Mouse (Mus musculus): ENCODE results near the gene Ugt1a2.

Ugt1a2 gene

DNA sequence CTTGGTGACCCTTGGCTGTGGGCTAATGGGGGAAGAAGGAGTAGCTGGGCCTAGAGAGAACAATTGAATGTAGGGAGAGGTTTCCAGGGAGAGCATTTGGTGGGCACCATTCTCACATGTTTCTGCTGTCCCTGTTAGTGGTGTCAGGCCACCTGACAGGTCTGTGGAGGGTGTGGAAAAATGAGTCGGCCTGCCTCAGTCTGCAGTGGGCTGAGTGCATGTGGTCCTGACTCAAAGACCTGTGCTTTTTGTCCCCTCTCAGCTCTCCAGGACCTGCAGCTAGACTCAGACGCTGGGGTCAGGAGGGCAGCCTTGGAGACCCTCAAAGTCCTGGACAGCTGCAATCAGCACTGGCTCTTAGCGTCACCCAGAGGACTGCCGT is 59.2 kb downstream of the Ugt1a2 start:
- peak in 1 of 2 experiments; percentile 41 for DNase-seq

DNA sequence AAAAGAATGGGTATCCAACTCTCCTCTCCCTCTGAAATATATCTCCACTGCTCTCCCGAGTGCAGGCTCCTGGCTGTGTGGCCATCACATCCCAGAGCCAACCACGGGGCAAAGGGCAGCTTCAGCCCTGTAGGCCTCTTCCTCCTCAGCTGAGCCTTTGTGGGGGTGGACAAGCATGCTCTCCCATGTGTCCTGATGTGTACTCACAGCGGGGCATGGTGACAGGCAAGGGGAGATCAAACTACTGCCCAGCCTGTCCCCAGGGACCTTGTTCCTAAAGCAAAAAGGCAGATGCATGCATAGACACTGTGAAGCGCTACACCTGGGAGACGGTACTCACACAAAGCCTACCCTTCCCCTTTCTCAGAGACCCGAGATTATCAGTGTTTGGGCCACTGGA is 59.7 kb downstream of the Ugt1a2 start:
- DNase-seq = peak; percentile 73 to 78

DNA sequence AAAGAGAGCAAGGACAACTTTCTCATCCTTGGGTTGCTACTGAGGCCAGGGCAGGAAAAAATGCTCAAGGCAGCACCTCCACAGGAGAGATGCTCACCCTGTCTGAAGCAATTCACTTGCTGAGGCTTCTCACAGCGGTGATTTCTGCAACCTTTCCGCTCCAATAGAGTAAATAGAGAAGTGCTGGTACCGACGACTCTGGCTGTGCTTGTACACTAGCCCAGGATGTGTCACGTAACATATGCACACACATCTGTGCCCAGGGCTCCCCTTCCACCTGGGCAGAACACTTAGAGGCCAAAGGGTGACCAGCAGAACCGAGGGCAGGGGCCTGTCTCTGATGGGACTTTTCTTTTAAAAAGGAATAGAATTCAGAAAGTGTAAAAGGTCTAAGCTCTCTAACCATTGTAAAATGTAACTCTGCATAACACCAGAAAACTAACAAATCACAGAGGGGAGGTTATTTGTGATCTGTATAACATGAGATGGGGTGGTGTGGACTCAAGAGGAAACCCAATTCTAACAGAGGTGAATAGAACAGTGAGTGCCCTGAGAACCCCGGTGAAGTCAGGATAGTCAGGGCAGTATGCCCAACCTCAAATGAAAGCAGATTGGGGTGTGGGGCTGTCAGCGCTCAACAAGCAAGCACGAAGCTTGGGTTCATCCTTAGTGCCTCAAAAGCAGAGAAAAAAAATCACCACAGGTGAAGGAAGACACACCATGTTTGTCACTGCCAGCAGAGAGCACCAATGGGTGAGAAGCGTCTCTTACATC is 60.4 kb downstream of the Ugt1a2 start:
- DNase-seq = peak in 1 of 2 experiments; percentile 15

DNA sequence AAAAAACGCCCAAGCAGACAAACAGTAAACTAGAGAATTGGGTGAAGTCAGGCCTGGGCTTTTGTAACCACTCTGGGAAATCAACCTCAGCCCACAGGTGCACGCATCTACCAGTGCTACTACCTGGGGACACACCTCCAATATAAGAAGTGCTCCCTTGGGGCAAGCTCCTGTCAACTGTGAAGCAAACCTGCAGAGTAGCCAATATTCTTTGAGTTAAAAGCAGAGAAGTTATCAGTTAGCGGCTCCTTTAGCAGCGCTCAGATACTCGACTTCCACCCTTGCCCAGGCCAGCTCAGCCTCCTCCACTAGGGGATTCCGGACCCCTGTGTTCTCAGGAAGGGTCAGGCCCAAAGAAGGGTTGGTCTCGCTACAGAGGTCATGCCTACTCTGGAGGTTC is 61.3 kb downstream of the Ugt1a2 start:
- DNase-seq = no peak

DNA sequence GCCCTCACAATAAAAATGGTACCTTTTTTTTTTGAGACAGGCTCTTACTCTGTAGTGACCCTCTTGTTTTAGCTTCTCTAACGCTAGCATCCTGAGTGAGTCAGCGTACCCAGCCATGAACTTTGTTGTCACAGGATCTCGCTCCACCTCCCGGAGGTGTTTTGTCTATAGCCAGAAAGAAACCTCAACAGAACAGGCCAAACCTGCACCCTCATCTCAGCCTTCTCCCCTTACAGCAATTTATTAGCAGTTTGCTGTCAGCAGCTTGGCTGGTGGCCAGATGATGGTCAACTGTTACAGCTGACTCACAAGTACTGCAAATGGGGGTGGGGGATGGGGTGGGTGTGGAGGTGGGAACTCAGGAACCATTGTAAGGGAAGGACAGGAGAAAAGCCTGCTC is 61.9 kb downstream of the Ugt1a2 start:
- peak; percentile 81 to 86 for DNase-seq

DNA sequence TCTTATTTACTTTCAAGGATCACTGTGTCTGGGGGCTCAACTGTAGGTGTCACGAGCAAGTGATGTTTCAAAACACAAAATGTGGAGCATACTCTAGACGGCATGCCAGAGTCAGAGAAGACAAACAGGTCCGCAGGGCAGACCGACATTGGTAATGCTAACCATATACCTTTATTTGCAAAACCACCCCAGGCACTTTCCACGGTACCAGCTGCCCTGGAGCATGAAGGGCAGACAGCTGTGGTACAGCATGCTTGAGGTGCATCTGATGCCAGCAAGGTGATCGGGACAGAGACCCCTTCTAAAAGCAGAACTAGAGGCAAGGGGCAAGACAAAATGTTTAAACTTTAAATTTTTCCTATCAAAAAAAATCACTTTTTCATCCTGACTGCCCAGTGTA is 62.6 kb downstream of the Ugt1a2 start:
- no peak for DNase-seq

DNA sequence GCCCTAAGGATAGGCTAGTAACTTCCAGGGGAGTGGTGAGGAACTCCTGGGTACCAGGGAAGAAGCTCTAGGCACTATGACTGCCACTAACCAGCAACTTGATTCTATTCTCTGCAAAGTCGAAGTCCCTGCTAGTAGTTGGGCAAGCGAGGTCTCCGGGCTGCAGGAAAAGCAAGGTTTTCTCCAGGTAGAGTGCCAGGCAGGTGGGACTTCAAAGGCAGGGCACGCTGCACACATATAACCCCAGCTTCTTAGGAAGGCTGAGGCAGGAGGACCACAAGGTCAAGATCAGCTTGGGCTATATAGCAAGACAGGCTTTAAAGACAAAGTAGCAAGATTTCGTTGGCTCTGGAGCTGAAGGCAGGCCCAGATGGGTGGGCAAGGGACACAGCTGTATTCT is 63.4 kb downstream of the Ugt1a2 start:
- no peak for DNase-seq

DNA sequence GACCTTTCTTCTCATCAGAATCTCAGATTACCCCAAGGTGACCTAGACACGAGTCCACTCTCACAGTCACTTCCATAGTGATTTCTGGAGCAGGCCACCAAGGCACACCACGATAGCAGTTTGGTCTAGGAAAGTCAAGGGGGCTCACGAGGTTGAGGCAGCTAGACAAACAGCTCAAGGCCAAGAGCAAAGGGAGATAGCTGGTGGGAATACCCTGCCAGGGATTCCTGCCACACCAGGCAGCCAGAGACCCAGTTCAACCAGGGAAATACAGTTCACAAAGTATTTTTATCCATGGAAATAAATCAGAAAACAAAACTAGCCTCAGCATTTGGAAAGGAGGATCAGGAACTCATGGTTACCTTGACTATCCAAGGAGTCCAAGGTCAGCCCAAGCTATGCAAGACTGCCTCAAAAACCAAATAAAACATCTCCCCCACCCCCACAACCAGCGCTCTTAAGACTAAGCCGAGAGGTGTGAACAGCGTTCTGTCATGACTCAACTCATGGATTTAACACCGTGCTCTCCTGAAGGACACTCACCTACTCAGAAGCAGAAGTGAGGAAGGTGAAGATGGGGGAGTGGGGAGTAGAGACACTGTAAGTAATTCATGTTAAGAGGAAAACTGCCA is 64.0 kb downstream of the Ugt1a2 start:
- no peak for DNase-seq

DNA sequence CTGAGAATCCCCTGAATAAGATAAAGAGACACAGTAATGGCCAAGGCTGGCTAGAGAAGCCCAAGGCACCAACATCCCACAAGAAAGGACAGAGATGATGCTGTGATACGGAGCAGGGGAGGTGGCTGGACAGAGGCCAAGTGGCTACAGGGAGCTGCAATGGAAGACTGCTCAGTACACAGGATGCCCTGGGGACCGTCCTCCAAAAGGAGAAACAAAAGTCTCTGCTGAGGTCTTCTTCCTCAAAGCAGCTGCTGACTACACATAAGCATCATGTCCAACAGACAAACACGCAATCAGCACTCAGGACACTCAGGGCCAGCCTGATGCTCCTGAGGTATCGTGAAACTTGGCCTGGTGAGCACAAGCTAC is 64.5 kb downstream of the Ugt1a2 start:
- no peak for DNase-seq

DNA sequence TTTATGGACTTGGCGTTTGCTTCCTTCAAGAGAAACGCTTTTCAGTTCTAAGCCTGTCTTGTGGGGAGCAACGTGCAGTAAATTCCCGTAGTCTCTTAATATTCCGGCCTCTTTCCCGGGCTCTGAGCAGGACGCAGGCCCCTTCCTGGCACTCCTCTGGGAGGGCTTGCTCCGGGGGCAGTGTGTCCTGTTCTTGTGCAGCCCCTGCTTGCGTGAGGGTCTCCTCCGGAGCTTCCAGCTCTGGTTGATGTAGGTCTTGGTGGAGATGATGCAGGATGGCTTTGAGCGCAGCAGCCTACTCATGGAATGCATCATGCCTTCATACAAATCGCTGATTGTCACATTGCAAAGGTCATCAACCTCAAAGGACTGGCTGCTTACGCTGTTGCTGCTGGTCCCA is 65.7 kb downstream of the Ugt1a2 start:
- peak in 1 of 2 experiments; percentile 9 for DNase-seq

DNA sequence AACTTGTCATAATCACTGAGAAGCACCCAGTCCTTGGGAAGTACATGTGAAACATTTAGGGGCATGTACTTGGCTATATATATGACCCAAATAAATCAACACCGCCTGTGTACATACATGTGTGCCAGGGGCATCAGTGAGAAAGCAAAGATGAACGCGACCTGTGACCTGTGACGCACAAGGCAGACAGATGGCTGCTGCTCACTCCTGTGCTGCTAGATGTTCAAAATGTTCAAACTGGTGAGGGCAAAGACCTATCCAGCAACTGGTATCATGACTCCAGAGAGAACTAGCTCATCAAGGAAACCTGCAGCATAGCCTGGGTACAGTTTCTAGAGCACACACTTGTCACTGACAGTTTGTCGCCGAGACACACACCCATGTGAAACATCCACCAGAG is 67.1 kb downstream of the Ugt1a2 start:
- DNase-seq = peak in 1 of 2 experiments; percentile 11

DNA sequence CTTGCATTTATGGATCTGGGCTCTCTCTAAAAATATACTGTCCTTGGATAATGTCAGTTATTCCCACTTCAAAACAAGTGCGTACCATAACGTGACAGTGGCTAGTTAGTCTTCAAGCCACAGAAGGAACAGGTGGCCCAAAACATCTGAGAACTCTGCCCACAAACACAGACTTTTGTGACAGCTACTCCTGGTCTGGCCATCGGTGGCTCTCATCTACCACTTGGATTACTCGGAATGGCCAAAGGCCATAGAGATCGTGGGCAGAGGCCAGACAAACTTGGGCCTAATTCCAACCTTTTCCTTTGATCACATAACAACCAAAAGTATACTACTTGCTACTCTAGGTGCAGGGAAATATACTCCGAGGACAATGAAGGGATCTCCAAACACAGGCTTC is 67.7 kb downstream of the Ugt1a2 start:
- no peak for DNase-seq
